ENCODE assay signal across 8 mouse cellular contexts in the genomic region with DNA sequence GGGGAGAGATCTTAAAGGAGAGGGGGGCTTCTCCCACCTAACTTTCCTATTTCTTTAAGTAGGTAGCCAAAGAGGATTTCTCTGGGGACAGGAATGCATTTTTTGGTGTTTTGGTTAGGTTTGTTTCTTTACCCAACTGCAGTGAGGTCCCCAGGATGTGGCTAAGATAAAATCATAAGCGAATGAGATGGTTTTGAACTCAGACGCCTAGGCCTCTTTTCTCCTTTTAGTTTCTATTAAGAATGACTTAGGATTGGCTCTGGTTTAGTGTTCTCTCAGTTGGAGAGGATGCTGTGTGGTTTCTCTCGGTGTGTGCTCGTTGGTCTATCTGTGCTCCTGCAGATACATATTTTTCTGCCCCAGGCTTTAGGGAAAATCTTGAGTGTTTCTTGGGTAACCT. TPM values are rescaled to one million over a fixed set of nuclear protein-coding genes. Genes with fewer than 3 reads are reported as not detected.
DNase-seq lines count a peak whose midpoint lies in the region; ATAC-seq and TF ChIP-seq lines count a peak whose summit lies in the region.

No protein-coding gene starts in this region.

- intact Hi-C loops in left cerebral cortex, postnatal 36 days (cut with DNase I): no loop called here
- intact Hi-C loops in left cerebral cortex, postnatal 10 days (cut with DNase I): loop anchor here (5.0 kb wide), 1 partner anchor 67 kb away; no protein-coding TSS in a partner anchor

- WGBS in kidney, adult 2 months: 9% methylated on average over 4 of the region's 4 CpGs
- 33% methylated on average over 4 of the region's 4 CpGs for WGBS in hindbrain, embryonic 13.5 days
- WGBS in midbrain, embryonic 13.5 days: 22% methylated on average over 4 of the region's 4 CpGs

- ATAC-seq in hindbrain, embryonic 13.5 days (ENCODE audit: low FRiP score): no peak
- no peak for ATAC-seq in midbrain, embryonic 13.5 days

- no peak for DNase-seq in kidney, adult 2 months
- DNase-seq in kidney, adult 8-10 months: no peak
- DNase-seq in left cerebral cortex, postnatal 36 days (ENCODE audit: low spot score in 2 of 2): no peak
- no peak for DNase-seq in right cerebral cortex, postnatal 25 days
- no peak for DNase-seq in left cerebral cortex, postnatal 10 days (ENCODE audit: extremely low spot score in 1 of 2, low spot score in 2 of 2)

- TF ChIP-seq POLR2A in kidney, adult 2 months (IDR thresholded peaks at IDR 0.05; ENCODE audit: low read depth, low read length): no peak
- no peak for TF ChIP-seq POLR2A in ES-Bruce4 (IDR thresholded peaks at IDR 0.05; ENCODE audit: insufficient read depth, low read length)

- H3K27me3 ChIP-seq in kidney, adult 2 months (replicated peaks; ENCODE audit: control insufficient read depth, insufficient read depth, low read length): no peaks in the 10 kb centered on the region
- H3K27me3 ChIP-seq in ES-Bruce4 (ENCODE audit: control insufficient read depth, insufficient read depth, low read length, poor library complexity, severe bottlenecking): no peaks in the 10 kb centered on the region
- no peaks in the 10 kb centered on the region for H3K27me3 ChIP-seq in hindbrain, embryonic 13.5 days
- no peaks in the 10 kb centered on the region for H3K27me3 ChIP-seq in midbrain, embryonic 13.5 days

- TF ChIP-seq EP300 in ES-Bruce4 (IDR thresholded peaks at IDR 0.05; ENCODE audit: insufficient read depth, low read depth, low read length): no peak

- H3K9ac ChIP-seq in ES-Bruce4 (ENCODE audit: low read depth, poor library complexity, severe bottlenecking): peak overlapping the region; percentile 75
- peak overlapping the region; percentile 94 for H3K9ac ChIP-seq in hindbrain, embryonic 13.5 days
- peak overlapping the region; percentile 92 for H3K9ac ChIP-seq in midbrain, embryonic 13.5 days (replicated peaks)

- no peaks in the 10 kb centered on the region for H3K9me3 ChIP-seq in ES-Bruce4 (replicated peaks; ENCODE audit: control insufficient read depth, insufficient read depth, low read length, poor library complexity, severe bottlenecking)
- no peaks in the 10 kb centered on the region for H3K9me3 ChIP-seq in hindbrain, embryonic 13.5 days
- H3K9me3 ChIP-seq in midbrain, embryonic 13.5 days: no peaks in the 10 kb centered on the region

- H3K4me1 ChIP-seq in kidney, adult 2 months (ENCODE audit: control insufficient read depth, insufficient read depth, low read length): peaks cover 23% of the 10 kb centered on the region
- no peaks in the 10 kb centered on the region for H3K4me1 ChIP-seq in ES-Bruce4 (ENCODE audit: control insufficient read depth, insufficient read depth, low read length)
- H3K4me1 ChIP-seq in hindbrain, embryonic 13.5 days (replicated peaks): peaks cover 58% of the 10 kb centered on the region
- peaks cover 54% of the 10 kb centered on the region for H3K4me1 ChIP-seq in midbrain, embryonic 13.5 days (replicated peaks)

- H3K36me3 ChIP-seq in kidney, adult 2 months (ENCODE audit: control insufficient read depth, insufficient read depth, low read length): no peaks in the 10 kb centered on the region
- H3K36me3 ChIP-seq in ES-Bruce4 (ENCODE audit: control insufficient read depth, insufficient read depth, low read length, poor library complexity, severe bottlenecking): no peaks in the 10 kb centered on the region
- H3K36me3 ChIP-seq in hindbrain, embryonic 13.5 days: peaks cover 4% of the 10 kb centered on the region
- 0 out of 2 replicates have a peak, but pooled peaks cover 6% of the 10 kb centered on the region for H3K36me3 ChIP-seq in midbrain, embryonic 13.5 days

- peak overlapping the region; percentile 68 for H3K4me3 ChIP-seq in kidney, adult 2 months (ENCODE audit: insufficient read depth, low read depth, low read length)
- H3K4me3 ChIP-seq in ES-Bruce4 (ENCODE audit: low read depth, low read length): no peak overlapping the region
- peak overlapping the region; percentile 85 for H3K4me3 ChIP-seq in hindbrain, embryonic 13.5 days
- H3K4me3 ChIP-seq in midbrain, embryonic 13.5 days (replicated peaks): peak overlapping the region; percentile 87

- no peak for TF ChIP-seq CTCF in kidney, adult 2 months (conservative IDR thresholded peaks at IDR 0.05; ENCODE audit: insufficient read depth, insufficient read length, low read depth, low read length)
- no peak for TF ChIP-seq CTCF in ES-Bruce4 (IDR thresholded peaks at IDR 0.05; ENCODE audit: low read depth, low read length)

- H3K27ac ChIP-seq in kidney, adult 2 months (ENCODE audit: insufficient read depth, low read depth, low read length): peak overlapping the region; percentile 57
- H3K27ac ChIP-seq in ES-Bruce4 (ENCODE audit: insufficient read depth, low read length): no peak overlapping the region
- H3K27ac ChIP-seq in hindbrain, embryonic 13.5 days: peak overlapping the region; percentile 98
- peak overlapping the region; percentile 97 for H3K27ac ChIP-seq in midbrain, embryonic 13.5 days

- H3K4me2 ChIP-seq in hindbrain, embryonic 13.5 days: peak overlapping the region; percentile 92
- H3K4me2 ChIP-seq in midbrain, embryonic 13.5 days (replicated peaks): peak overlapping the region; percentile 88

RNA-seq across cellular contexts. Expression of gene Aak1, which starts 1.3 kb away (rescaled TPM):
- polyA plus RNA-seq in kidney, adult 2 months (2012; rRNA removed): 28.9 and 30.6 TPM in 2 replicates
- 31.1 and 38.2 TPM in 2 replicates for polyA plus RNA-seq in ES-Bruce4 (2011; ENCODE audit: insufficient read depth, insufficient read length, low read depth, missing spikeins)
- polyA plus RNA-seq in hindbrain, embryonic 13.5 days (2015; fragmentation: Nextera tagmentation; extraction: Ambion mirVana): 34.5 and 36.5 TPM in 2 replicates
- 32.1 and 34.4 TPM in 2 replicates for polyA plus RNA-seq in midbrain, embryonic 13.5 days (2015; fragmentation: Nextera tagmentation; extraction: Ambion mirVana)
- 100 to 1,000 TPM; 399 to 437 TPM for total RNA-seq in left cerebral cortex, postnatal 36 days (2021)
- total RNA-seq in left cerebral cortex, postnatal 10 days (2021): 100 to 1,000 TPM; 263 to 271 TPM

RNA-seq across cellular contexts. Expression of gene Anxa4, which starts 57.2 kb away (rescaled TPM):
- polyA plus RNA-seq in kidney, adult 2 months (2012; rRNA removed): 57.2 and 68.8 TPM in 2 replicates
- polyA plus RNA-seq in ES-Bruce4 (2011; ENCODE audit: insufficient read depth, insufficient read length, low read depth, missing spikeins): 36.7 and 37.8 TPM in 2 replicates
- 5.3 and 6.2 TPM in 2 replicates for polyA plus RNA-seq in hindbrain, embryonic 13.5 days (2015; fragmentation: Nextera tagmentation; extraction: Ambion mirVana)
- polyA plus RNA-seq in midbrain, embryonic 13.5 days (2015; fragmentation: Nextera tagmentation; extraction: Ambion mirVana): 3.2 and 3.4 TPM in 2 replicates
- 1 to 10 TPM; 4.6 to 6.3 TPM for total RNA-seq in left cerebral cortex, postnatal 36 days (2021)
- 1 to 10 TPM; 3.1 to 3.8 TPM for total RNA-seq in left cerebral cortex, postnatal 10 days (2021)
